Mouse (Mus musculus) small intestine, adult 2 months (tissue): ENCODE data around the gene Prl. TPM values are rescaled to one million over a fixed set of nuclear protein-coding genes. Genes with fewer than 3 reads are reported as not detected.

Source experiments
- H3K27ac ChIP-seq: fragments of 200-500 bp; 2 replicates; pipeline ENCODE4 v1.5.1; 2012; ENCODE audit warnings: low read depth, low read length, control low read depth, inconsistent platforms; ENCODE audit not compliant: insufficient read depth
- H3K27me3 ChIP-seq: fragments of 200-500 bp; 2 replicates; pipeline ENCODE4 v1.6.1; 2012; ENCODE audit warnings: mild to moderate bottlenecking, moderate library complexity, low read length, inconsistent platforms; ENCODE audit not compliant: control insufficient read depth, insufficient read depth
- H3K36me3 ChIP-seq: fragments of 200-500 bp; 2 replicates; pipeline ENCODE4 v1.6.1; 2012; ENCODE audit warnings: mild to moderate bottlenecking, low read length, control low read depth, inconsistent platforms; ENCODE audit not compliant: control insufficient read depth, insufficient read depth
- H3K4me1 ChIP-seq: fragments of 200-500 bp; 2 replicates; pipeline ENCODE4 v1.6.1; 2012; ENCODE audit warnings: low read length, inconsistent platforms, mixed read lengths; ENCODE audit not compliant: control insufficient read depth, insufficient read depth, insufficient read length
- H3K4me3 ChIP-seq: fragments of 200-500 bp; 2 replicates; pipeline ENCODE4 v1.5.1; 2012; ENCODE audit warnings: low read depth, mild to moderate bottlenecking, control low read depth, inconsistent platforms, low read length, moderate library complexity
- CTCF ChIP-seq: fragments of 200-500 bp; IDR thresholded peaks from 2 replicates; pipeline ENCODE4 v1.5.1; 2012; ENCODE audit warnings: low read depth, mild to moderate bottlenecking, control low read depth, inconsistent platforms, low read length, moderate library complexity, mixed read lengths; ENCODE audit not compliant: insufficient replicate concordance, insufficient read length; ENCODE audit errors: extremely low read depth
- POLR2A ChIP-seq: fragments of 200-500 bp; IDR thresholded peaks from 2 replicates; pipeline ENCODE4 v1.6.1; 2012; ENCODE audit warnings: low read depth, mild to moderate bottlenecking, control low read depth, inconsistent platforms, low read length, moderate library complexity
- WGBS: fragments of 180-500 bp; shearing (Covaris S2); methylation state at CpG from one replicate; pipeline ENCODE4 v1.1.7; 2018; 5-methylcytosine and 5-hydroxymethylcytosine counted together
- polyA plus RNA-seq: library from polyadenylated mRNA; depleted of rRNA; stranded (reverse); fragments of >200 nt; gene quantifications from 2 replicates; pipeline ENCODE4 v1.2.3, GENCODE M21; 2012; rRNA removed

Prl gene
- not detected in 2 replicates for polyA plus RNA-seq

GRCm38 (mm10) chr13:27057270-27057669 lies at the start of gene Prl:
TSS of gene Prl (plus strand) at chr13:27057570.
- no peaks in the 10 kb centered on the region for H3K4me1 ChIP-seq
- H3K36me3 ChIP-seq, result no peaks in the 10 kb centered on the region
- no peak within 1 kb of the TSS for H3K27ac ChIP-seq
- no peaks in the 10 kb centered on the region for H3K27me3 ChIP-seq
- no peak within 1 kb of the TSS for H3K4me3 ChIP-seq
- WGBS, result 85% methylated on average over 1 of the region's 1 CpGs
- TF ChIP-seq POLR2A (no peak), CTCF (no peak)

- Histone ChIP-seq H3K27me3 (no peaks in the 10 kb centered on the region), H3K4me3 (no peak overlapping the region), H3K4me1 (no peaks in the 10 kb centered on the region), H3K36me3 (no peaks in the 10 kb centered on the region), H3K27ac (no peak overlapping the region)
- 67% methylated on average over 1 of the region's 1 CpGs for WGBS
- TF ChIP-seq CTCF (no peak), POLR2A (no peak)
Observed at GRCm38 (mm10) chr13:27026614-27027013, 30.8 kb upstream of the Prl start.

GRCm38 (mm10) chr13:27027376-27027775 lies 30.0 kb upstream of the Prl start:
- Histone ChIP-seq H3K4me3 (no peak overlapping the region), H3K27ac (no peak overlapping the region), H3K27me3 (no peaks in the 10 kb centered on the region), H3K4me1 (no peaks in the 10 kb centered on the region), H3K36me3 (no peaks in the 10 kb centered on the region)
- 87% methylated on average over 1 of the region's 1 CpGs for WGBS
- TF ChIP-seq CTCF, result no peak
- TF ChIP-seq POLR2A, result no peak

GRCm38 (mm10) chr13:27028501-27029240 lies 28.7 kb upstream of the Prl start:
- H3K36me3 ChIP-seq, result no peaks in the 10 kb centered on the region
- WGBS, result 69% methylated on average over 2 of the region's 2 CpGs
- H3K27ac ChIP-seq, result no peak overlapping the region
- no peak for TF ChIP-seq POLR2A
- TF ChIP-seq CTCF, result no peak
- H3K27me3 ChIP-seq, result no peaks in the 10 kb centered on the region
- no peak overlapping the region for H3K4me3 ChIP-seq
- no peaks in the 10 kb centered on the region for H3K4me1 ChIP-seq

- no peaks in the 10 kb centered on the region for H3K36me3 ChIP-seq
- H3K27me3 ChIP-seq, result no peaks in the 10 kb centered on the region
- no peak overlapping the region for H3K27ac ChIP-seq
- TF ChIP-seq CTCF, result no peak
- no peak for TF ChIP-seq POLR2A
- no peaks in the 10 kb centered on the region for H3K4me1 ChIP-seq
- WGBS, result 69% methylated on average over 4 of the region's 4 CpGs
- no peak overlapping the region for H3K4me3 ChIP-seq
Observed at GRCm38 (mm10) chr13:27031101-27031852, 26.1 kb upstream of the Prl start.

- Histone ChIP-seq H3K36me3 (no peaks in the 10 kb centered on the region), H3K4me3 (no peak overlapping the region), H3K27ac (no peak overlapping the region), H3K27me3 (no peaks in the 10 kb centered on the region), H3K4me1 (no peaks in the 10 kb centered on the region)
- WGBS, result 81% methylated on average over 1 of the region's 1 CpGs
- TF ChIP-seq CTCF (no peak), POLR2A (no peak)
Observed at GRCm38 (mm10) chr13:27031853-27032240, 25.5 kb upstream of the Prl start.

GRCm38 (mm10) chr13:27032998-27033397 lies 24.4 kb upstream of the Prl start:
- TF ChIP-seq CTCF (no peak), POLR2A (no peak)
- no peak overlapping the region for H3K4me3 ChIP-seq
- 73% methylated on average over 2 of the region's 2 CpGs for WGBS

More at GRCm38 (mm10) chr13:27032998-27033397, 24.4 kb upstream of the Prl start:
- no peaks in the 10 kb centered on the region for H3K36me3 ChIP-seq
- no peaks in the 10 kb centered on the region for H3K27me3 ChIP-seq
- H3K27ac ChIP-seq, result no peak overlapping the region
- H3K4me1 ChIP-seq, result no peaks in the 10 kb centered on the region
